Mouse (Mus musculus): ENCODE data around the gene B4galt1. TPM values are rescaled to one million over a fixed set of nuclear protein-coding genes. Genes with fewer than 3 reads are reported as not detected.

B4galt1 gene
- polyA plus RNA-seq (2015; fragmentation: Nextera tagmentation; extraction: Ambion mirVana), result 40.7 and 42.6 TPM in 2 replicates

DNA sequence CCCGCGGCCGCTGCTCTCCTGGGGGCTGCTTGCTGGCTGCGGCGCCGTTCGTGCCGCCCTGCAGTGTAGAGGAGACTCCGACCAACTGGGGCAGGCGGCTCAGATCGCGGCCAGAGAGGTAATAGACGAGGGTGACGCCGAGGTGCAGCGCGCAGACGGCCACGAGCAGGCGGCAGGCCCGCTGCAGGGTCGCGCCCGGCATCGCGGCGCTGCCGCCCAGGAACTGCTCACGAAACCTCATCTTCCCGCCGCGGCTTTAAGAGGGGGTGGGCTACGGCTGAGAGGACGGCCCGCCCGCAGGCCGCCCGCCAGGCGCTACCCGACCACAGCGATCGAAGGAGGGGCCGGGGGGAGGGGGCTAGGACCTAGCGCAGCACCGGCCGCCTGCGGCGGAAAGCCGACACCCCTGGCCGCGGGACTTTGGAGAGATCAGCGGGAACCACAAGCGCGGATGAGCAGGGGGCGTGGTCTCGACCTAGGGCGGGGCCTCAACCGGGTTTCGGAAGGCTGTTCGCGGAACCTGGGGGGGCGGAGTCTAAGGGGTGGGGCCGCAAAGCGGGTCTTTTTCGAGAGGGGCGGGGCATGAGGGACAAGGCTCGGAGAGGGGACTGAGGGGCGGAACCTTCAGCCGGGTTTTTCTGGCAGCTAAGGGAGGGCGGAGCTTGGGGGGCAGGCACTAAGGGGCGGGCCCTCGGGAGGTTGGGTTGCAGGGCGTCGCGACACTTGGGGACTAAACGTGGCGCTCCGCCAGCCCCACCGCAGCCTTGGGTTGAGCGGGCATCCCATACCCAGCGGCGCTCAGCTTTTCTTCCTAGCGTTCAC, at the start of gene B4galt1:
B4galt1 (minus strand) TSS at position 441 of the 822 bp plus-strand sequence.

DNA sequence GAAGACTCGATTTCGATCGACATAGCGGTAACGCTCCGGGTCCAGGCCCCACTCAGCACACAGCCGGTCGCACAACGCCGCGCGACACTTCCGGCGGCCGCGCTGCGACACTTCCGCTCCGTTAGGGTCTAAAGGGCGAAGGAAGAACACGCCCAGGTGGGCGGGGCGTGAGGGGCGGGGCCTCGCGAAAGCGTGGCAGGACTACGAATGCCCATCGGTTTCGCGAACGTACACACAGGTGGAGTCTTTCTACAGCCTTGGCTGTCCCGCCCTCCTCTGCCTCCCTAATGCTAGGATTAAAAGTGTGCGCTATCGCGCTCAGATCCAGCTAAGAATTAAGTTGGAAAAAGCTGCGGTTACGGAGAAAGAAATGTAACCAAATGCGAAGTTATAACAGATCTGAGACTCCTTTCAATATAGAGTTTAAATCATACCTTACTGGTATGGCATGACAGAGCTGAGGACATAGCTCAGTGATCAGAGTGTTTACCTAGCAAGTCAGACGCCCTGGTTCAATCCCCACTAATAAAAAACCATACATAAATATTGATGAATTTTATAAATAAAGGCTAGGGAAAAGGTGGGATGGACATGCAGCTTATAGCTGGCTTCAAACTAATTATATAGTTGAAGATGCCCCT, 95.9 kb downstream of the B4galt1 start, which contains the start of gene Smu1:
Smu1 (minus strand) TSS at position 144 of the 641 bp plus-strand sequence.

Other genes with a start within 250 kb of the B4galt1 start
- 15.5 and 15.6 TPM in 2 replicates for gene Aptx, start 150.8 kb downstream of the B4galt1 start, polyA plus RNA-seq (2015; fragmentation: Nextera tagmentation; extraction: Ambion mirVana)
- 159 and 170 TPM in 2 replicates for gene Dnaja1, start 131.9 kb downstream of the B4galt1 start, polyA plus RNA-seq (2015; fragmentation: Nextera tagmentation; extraction: Ambion mirVana)
- 81.8 and 86.5 TPM in 2 replicates for gene Smu1, start 96.1 kb downstream of the B4galt1 start, polyA plus RNA-seq (2015; fragmentation: Nextera tagmentation; extraction: Ambion mirVana)
- 2.4 and 3.5 TPM in 2 replicates for gene Spink4, start 66.0 kb upstream of the B4galt1 start, polyA plus RNA-seq (2015; fragmentation: Nextera tagmentation; extraction: Ambion mirVana)
- 178 and 195 TPM in 2 replicates for gene Bag1, start 94.3 kb upstream of the B4galt1 start, polyA plus RNA-seq (2015; fragmentation: Nextera tagmentation; extraction: Ambion mirVana)
- 63.2 and 67.9 TPM in 2 replicates for gene Chmp5, start 94.4 kb upstream of the B4galt1 start, polyA plus RNA-seq (2015; fragmentation: Nextera tagmentation; extraction: Ambion mirVana)
- gene Nfx1, start 116.9 kb upstream of the B4galt1 start, polyA plus RNA-seq (2015; fragmentation: Nextera tagmentation; extraction: Ambion mirVana), result 33.2 and 39.1 TPM in 2 replicates
- gene Aqp7, start 194.1 kb upstream of the B4galt1 start, polyA plus RNA-seq (2015; fragmentation: Nextera tagmentation; extraction: Ambion mirVana), result 0.22 TPM in 1 of 2 replicates, not detected in the other
- gene Aqp3, start 244.2 kb upstream of the B4galt1 start, polyA plus RNA-seq (2015; fragmentation: Nextera tagmentation; extraction: Ambion mirVana), result 8.0 and 8.5 TPM in 2 replicates